Mouse (Mus musculus) testis, adult 2 months (tissue): ENCODE measurements around the gene St8sia4. TPM values are rescaled to one million over a fixed set of nuclear protein-coding genes. Genes with fewer than 3 reads are reported as not detected.

Source experiments
- H3K27ac ChIP-seq: fragments of 200-500 bp; 2 replicates; pipeline ENCODE4 v1.5.1; 2012; ENCODE audit warnings: low read depth, low read length; ENCODE audit not compliant: control insufficient read depth, insufficient read depth
- H3K27me3 ChIP-seq: fragments of 200-500 bp; 2 replicates; pipeline ENCODE4 v1.6.1; 2012; ENCODE audit warnings: mild to moderate bottlenecking, low read length, moderate library complexity; ENCODE audit not compliant: control insufficient read depth, insufficient read depth
- H3K36me3 ChIP-seq: fragments of 200-500 bp; 2 replicates; pipeline ENCODE4 v1.6.1; 2012; ENCODE audit warnings: mild to moderate bottlenecking, low read length; ENCODE audit not compliant: control insufficient read depth, insufficient read depth
- H3K4me1 ChIP-seq: fragments of 200-500 bp; 2 replicates; pipeline ENCODE4 v1.6.1; 2012; ENCODE audit warnings: low read length; ENCODE audit not compliant: control insufficient read depth, insufficient read depth
- H3K4me3 ChIP-seq: fragments of 200-500 bp; 2 replicates; pipeline ENCODE4 v1.5.1; 2012; ENCODE audit warnings: low read depth, mild to moderate bottlenecking, low read length, moderate library complexity, mixed read lengths; ENCODE audit not compliant: control insufficient read depth
- CTCF ChIP-seq: fragments of 200-500 bp; IDR thresholded peaks from 2 replicates; pipeline ENCODE4 v1.5.1; 2012; ENCODE audit warnings: low read depth, mild to moderate bottlenecking, inconsistent platforms, low read length, moderate library complexity; ENCODE audit not compliant: control insufficient read depth, insufficient read depth, insufficient replicate concordance
- POLR2A ChIP-seq: fragments of 200-500 bp; IDR thresholded peaks from 2 replicates; pipeline ENCODE4 v1.6.1; 2012; ENCODE audit warnings: low read depth, mild to moderate bottlenecking, inconsistent platforms, low read length, moderate library complexity; ENCODE audit not compliant: control insufficient read depth
- polyA plus RNA-seq: library from polyadenylated mRNA; depleted of rRNA; stranded (reverse); fragments of >200 nt; gene quantifications from 2 replicates; pipeline ENCODE4 v1.2.3, GENCODE M21; 2012

Gene St8sia4
- polyA plus RNA-seq, 1 experiment: 0.04 TPM

GRCm38 (mm10) chr1:95541460-95541859 is 125.9 kb downstream of the St8sia4 start:
- H3K4me1 ChIP-seq: no peaks in the 10 kb centered on the region
- H3K27me3 ChIP-seq: no peaks in the 10 kb centered on the region
- no peak for TF ChIP-seq POLR2A
- no peak for TF ChIP-seq CTCF
- H3K4me3 ChIP-seq: no peak overlapping the region
- no peak overlapping the region for H3K27ac ChIP-seq
- no peaks in the 10 kb centered on the region for H3K36me3 ChIP-seq
